Mouse (Mus musculus): ENCODE measurements around the gene Arl10. TPM values are rescaled to one million over a fixed set of nuclear protein-coding genes. Genes with fewer than 3 reads are reported as not detected.

The Arl10 gene
- total RNA-seq (2021): 1 to 10 TPM; 9.8 TPM
- long read RNA-seq, experiment 1, partial matches to known transcripts: 0 of 1 reads
- long read RNA-seq, experiment 1, other reads (novel, unspliced or antisense): 0 of 1 reads
- long read RNA-seq, experiment 2, partial matches to known transcripts: 0 of 1 reads
- long read RNA-seq, experiment 2, other reads (novel, unspliced or antisense): 0 of 1 reads

DNA sequence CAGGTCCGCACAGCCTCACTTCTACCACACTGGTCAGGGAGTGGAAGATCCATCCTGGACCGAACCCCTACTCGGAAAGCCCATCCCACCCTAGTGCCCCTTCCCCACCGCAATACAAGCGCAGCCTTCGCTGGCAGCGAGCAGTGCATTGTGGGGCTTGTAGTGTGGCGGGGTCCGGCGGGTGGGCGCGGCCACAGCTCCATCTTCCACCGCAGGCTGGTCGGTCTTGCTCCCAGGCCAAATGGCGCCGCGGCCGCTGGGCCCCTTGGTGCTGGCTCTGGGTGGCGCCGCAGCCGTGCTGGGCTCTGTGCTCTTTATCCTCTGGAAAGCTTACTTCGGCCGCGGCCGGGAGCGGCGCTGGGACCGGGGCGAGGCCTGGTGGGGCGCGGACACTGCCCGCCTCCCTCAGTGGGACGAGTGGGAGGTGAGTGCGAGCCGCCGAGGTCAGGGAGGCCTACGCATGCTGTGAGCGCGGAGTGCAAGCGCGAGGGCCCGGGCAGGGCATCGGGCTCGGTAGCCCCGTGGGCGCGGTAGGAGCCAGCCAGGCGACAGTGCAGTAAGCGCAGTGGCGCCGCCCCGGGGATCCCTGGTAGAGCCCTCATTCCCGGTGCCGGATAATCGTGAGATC is at the start of gene Arl10:
Gene Arl10 (plus strand): TSS at position 162 of the 628 bp plus-strand sequence.
- peak; percentile 61 to 76 for DNase-seq (ENCODE audit: low spot score in 2 of 2)

DNA sequence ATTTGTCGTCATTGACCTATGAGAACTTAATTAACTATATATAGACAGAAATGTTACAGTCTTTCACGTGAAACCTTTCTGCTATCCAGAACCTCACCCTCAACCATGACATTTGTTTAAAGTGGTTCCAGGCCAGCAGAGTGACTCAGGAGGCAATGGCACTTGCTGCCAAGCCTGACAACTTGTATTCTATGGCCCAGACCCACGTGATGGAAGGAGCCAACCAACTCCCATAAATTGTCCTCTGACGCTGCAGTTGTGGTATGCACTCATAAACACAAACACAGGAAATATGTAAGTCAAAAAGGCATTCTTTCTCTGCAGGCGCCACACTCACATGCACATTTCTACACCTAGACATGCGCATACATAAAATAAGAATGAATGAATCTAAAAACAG is 47.7 kb upstream of the Arl10 start:
- no peak for DNase-seq (ENCODE audit: low spot score in 2 of 2)

DNA sequence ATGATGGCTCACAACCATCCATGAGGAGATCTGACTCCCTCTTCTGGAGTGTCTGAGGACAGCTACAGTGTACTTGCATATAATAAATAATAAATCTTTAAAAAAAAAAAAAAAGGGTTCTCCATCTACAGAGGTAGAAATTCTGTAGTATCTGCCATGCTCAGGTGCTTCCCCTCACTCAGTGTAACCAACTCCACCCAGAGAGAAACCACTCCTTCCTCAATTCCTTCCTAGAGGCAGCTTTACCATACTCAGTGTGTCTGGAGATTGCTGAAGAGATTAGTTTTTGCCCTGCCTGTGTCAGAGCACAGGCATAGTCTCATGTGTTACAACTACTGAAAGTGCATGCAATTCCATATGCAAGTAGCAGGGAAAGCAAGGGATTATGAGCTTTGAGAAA is 42.7 kb upstream of the Arl10 start:
- no peak for DNase-seq (ENCODE audit: low spot score in 2 of 2)

DNA sequence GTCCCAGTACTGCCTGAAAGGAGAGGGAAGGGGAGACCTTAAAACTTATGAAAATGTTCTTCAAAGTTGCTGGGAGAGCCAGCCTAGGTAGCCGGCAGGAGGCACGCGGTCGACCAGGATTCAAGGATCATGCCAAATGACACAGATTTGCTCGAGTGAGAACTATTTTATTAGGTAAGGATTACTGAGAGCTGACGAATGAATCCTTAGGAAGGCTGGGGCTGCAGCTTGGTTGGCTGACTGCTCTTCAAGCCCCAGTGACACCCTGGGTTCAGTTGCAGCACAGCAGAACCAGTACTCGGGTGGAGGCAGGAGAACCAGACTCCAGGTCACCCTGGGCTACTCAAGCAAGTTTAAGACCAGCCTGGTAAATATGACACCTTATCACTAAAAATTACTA is 26.8 kb upstream of the Arl10 start:
- DNase-seq (ENCODE audit: low spot score in 2 of 2): no peak

DNA sequence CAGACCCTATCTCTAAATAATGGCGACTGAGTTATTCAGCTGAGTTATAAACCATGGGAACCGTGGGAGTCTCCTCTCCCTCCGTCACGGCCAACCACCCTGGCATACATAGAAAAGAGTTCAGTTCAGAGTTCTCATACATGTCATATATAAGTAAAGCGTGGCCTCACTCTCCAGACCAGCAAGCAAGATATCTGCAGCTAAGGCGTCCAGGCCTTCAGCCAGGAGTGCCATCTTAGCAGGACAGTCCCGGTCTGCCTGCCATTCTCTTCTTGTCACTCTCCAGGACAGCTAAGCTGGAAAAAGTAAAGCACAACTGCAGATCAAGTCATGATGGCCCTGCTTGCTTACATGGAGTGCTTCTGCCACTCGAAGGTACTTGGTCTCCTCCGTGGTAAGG is 18.6 kb upstream of the Arl10 start:
- no peak for DNase-seq (ENCODE audit: low spot score in 2 of 2)

DNA sequence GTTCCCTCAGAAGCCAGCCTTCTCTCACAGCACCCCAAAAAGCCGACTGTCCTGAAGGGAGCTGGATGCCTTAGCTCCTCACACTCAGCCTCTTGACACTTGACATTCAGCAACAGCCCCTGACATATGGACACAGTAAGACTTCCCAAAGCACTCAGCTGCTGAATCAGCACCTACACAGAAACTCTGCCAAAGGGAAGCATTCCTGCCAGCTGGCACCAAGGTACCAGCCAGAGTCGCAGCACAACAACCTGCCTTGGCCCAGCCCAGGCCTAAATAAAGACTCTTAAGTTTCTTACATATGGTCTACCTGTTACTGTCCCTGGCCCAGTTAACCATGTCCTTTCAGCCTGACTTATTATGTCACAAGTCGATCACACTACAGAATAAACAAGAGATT is 18.0 kb upstream of the Arl10 start:
- DNase-seq (ENCODE audit: low spot score in 2 of 2): no peak

DNA sequence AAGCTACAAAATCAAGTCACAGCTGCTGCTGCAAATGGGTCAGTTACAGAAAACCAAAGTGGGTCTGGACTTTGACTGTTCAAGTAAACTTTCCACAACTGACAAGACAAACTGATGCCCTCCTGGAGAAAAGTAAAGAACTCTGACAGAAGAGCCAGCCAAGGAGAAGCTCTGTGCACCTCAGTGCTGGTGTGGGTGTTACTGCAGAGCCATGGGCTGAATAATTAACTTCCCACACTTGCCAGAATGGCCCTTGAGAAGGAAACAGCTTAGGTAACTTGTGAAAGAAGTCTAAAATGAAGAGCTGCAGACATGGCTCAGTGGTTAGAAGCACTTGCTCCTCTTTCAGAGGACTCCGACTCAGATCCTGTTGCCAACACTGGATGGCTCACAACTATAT is 17.2 kb upstream of the Arl10 start:
- DNase-seq (ENCODE audit: low spot score in 2 of 2): no peak

DNA sequence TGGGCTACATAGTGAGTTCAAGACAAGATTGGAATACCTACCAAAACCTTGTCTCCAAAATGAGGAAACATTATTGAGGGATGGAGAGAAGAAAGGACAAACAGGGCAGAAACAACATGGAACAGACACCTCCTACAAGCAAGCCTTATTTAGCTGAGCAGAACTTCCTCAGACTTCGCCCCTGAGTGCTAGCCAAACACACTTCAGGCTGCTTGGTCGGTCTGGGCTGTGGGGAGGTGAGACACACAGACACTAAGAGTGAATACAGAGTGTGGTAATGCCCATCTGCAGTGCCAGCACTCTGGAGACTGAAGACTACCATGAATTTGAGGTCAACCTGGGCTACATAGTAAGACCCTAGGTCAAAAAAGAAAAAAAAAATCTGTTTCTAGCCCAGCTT is 15.2 kb upstream of the Arl10 start:
- no peak for DNase-seq (ENCODE audit: low spot score in 2 of 2)

DNA sequence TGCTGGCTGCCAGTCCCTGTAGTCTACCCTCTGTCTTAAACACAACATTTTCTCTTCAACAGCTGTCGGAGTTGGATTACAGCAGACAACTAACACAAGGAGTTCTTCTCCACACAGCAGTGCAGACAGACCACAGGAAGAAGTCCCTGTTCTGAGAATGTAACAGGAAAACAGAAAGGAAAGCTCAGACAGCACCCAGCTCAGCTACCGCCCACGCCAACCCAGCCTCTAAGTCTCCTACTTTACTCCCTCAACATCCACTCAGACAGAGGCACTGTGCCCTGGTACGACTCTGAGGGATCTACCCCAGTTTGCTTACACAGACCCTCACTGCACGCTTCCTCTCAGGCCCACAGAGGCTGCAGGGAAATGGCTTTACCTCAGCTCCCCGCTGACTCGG is 14.2 kb upstream of the Arl10 start:
- DNase-seq (ENCODE audit: low spot score in 2 of 2): no peak

DNA sequence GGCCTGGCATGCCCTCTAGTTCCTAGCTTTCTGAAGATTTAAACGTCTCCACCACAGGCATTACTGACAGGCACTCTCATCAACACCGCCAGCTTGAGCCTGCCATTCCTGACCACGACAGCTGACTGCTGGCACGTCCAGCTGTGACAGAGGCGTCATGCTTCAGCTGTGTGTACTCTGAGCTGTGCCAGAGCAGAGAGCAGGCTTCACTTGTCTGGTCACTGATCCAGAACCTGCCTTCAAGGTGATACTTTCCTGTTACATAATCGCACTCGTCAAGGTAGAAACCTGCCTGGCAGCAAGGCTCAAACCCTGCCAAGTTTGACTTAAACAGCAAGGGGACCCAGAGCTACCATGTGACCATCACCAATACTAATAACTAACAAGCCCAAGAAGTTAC is 12.3 kb upstream of the Arl10 start:
- no peak for DNase-seq (ENCODE audit: low spot score in 2 of 2)

DNA sequence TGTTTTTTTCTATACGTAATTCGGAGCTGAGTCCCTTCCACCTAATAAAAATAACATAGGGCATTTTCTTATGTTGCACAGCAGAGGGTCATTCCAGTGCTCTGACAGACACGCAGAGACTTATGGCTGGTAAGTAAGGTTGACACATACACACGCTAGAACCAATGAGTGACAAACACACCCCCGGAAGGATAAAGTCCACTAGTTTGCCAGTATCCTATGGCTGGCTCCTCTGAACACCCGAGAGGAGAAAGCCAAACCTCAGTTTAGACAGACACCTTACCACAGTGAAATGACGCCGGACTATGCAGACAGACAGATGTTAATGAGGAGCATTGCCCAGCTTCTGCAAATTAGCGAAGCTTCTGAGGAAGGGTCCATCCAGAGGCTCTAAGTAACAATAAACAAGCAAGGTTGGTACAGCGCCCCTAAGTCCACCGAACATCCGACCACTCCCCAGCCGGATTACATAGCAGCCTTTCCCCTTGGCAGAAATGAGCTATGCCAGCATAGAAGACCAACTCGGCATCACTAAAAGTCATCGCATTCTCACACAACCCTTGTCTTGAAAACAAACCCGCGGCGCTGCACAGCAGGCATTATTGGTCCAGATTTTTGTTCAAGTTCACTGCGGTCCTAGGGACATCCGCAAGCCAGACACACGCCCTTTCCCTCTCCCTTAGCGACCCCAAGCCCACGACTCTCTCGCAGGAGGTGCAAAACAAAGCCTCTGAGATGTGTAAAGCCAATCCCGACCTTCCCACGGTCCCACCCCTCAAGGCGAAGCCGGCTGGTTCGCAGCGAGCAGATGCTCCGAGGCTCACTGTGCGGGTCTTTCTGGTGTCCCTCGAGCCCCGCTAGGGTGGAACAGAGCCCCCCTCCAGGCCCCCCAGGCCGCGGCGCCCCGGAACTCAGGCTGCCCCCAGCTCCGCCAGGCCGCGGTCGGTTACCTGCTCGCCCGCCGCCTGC is 10.3 kb upstream of the Arl10 start:
- no peak for DNase-seq (ENCODE audit: low spot score in 2 of 2)

DNA sequence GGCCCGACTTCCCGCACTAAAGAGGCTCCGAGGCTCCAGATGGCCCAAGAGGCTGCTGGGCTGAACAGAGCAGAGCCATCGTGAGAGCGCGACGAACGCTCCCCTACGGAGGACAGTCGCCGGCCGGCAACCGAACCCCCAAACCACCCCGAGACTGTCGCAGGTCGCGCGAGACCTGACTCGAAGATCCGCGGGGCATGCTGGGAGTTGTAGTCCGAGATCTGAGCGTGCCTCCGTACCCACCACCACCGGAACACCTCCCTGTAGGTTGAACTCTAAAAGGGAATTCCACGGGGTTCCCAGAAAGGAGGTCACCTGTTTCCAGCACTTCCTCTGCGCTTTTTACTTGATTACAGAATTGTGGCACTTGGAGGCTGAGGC is 9.6 kb upstream of the Arl10 start, which contains the start of gene 4833439L19Rik:
Gene 4833439L19Rik (minus strand): TSS at position 235 of the 381 bp plus-strand sequence.
- peak; percentile 85 to 94 for DNase-seq (ENCODE audit: low spot score in 2 of 2)

DNA sequence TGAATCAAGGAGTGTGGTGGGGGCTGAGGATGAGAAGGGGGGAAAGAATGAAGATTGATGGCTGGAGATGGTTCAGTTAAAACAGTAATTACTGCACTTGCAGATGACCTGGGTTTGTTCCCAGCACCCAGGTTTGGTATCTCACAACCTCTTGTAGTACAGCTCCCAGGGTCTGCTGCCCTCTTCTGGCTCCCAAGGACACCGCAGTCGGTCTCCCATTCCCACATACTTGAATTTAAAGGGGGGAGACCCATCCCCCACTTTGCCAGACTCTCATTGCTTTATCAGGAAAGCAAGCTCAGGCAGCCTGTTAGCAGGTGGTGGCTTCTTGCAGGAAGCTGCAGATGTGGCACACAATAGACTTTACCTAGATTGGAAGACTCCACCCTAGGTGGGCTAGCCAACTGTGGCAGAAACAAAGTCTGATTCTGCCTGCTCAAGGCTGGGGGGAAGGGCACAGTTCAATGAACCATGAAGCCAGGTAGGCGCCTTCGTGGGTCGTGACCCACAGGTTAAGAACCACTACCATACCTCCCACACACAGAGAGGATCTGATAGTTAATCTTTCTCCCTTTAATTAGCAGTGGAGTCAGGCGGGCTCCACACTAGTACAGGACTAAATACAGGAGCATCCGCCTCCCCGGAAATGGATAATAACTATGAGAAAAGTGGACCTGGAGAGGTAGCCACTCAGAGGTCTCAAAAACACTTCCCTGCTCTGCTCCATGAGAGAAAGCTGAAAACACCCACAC is 9.0 kb upstream of the Arl10 start:
- DNase-seq (ENCODE audit: low spot score in 2 of 2): no peak

DNA sequence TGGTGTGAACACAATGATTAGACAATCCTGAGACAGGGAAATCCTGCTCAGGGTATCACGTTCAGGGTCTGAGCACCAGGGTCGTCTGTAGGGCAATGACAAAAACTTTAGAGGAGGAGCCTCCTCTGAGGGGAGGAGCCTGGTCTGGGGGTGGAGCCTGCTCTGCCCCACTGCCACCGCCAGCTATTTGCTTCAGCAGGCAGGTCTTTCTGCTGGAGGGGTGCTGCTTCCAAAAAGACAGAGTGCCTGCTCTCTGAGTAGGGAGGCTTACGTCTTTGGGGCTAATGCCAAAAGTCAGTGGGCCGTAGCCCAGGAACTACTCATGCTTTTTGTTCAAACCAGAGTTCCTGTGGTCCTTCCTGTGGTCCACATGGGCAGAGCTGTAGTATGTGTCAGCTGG is 6.4 kb upstream of the Arl10 start:
- no peak for DNase-seq (ENCODE audit: low spot score in 2 of 2)

DNA sequence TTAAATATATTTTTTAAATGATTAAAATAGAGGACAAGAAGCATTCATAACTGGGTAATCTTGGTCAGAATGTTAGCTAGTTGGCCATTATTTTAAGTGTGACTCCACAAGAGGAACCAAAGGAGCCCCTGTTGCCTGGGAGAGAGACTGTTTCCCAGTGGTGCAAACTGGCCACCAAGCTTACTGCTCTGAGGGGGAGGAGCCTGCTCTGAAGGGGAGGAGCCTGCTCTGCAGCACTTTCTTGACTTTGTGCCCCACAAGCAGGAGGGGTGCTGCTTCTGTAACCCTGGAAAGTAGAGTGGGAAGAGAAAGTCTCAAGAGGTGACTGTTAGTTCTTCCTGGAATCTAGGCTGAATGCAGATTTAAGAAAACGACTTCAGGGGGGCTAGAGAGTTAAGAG is 5.5 kb upstream of the Arl10 start:
- no peak for DNase-seq (ENCODE audit: low spot score in 2 of 2)

DNA sequence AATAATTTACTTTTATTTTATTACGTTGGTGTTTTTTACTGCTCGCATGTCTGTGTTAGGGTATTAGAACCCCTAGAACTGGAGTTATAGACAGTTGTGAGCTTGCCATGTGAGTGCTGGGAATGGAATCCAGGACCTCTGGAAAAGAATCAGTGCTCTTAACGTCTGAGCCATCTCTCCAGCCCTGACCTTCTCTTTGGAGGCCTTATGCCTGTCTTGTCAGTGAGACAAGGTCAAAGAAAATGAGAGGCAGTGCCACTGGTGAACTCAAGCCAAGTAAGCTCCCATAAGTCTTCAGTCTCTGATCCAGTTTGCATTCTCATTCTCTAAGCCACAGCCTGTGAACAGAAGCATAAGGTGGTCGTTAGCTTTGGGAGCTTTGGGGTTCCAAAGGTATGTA is 4.1 kb upstream of the Arl10 start:
- no peak for DNase-seq (ENCODE audit: low spot score in 2 of 2)

DNA sequence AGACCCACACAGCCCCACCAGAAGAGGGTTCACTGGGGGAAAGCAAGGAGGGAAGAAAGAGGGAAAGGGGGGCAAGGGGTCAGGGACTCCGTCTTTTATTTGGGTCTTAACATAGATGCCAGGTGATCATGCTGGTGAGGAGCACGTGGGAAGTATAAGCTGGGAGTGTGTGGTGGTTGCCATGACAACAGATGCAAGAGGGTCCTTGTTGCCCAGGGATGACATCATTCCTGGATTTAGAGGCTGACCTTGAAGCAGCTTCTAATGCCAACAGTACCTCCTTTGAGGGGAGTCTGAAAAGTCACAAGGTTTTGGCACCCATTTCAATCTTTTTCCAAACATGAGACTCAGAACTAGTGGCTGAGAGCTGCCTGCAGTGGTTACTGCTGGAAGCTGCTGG is 3.2 kb upstream of the Arl10 start:
- no peak for DNase-seq (ENCODE audit: low spot score in 2 of 2)

DNA sequence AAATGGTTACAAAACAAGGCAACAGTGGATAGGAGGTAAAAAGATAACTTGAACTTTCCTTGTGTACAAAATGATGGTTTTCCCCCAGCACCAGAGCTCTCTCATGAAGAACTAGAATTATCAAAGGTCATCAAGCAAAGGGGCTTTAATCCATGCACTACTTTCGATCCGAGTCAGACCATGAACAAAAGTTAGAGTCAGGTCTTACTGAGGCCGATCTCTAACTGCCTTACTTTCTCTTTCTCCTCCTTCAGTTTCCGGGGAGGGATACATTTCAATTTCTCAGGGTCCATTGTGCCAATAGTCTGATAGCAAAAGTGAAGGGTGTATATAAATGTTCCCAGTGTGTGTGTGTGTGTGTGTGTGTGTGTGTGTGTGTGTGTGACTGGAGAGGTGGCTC is 2.2 kb upstream of the Arl10 start:
- no peak for DNase-seq (ENCODE audit: low spot score in 2 of 2)

DNA sequence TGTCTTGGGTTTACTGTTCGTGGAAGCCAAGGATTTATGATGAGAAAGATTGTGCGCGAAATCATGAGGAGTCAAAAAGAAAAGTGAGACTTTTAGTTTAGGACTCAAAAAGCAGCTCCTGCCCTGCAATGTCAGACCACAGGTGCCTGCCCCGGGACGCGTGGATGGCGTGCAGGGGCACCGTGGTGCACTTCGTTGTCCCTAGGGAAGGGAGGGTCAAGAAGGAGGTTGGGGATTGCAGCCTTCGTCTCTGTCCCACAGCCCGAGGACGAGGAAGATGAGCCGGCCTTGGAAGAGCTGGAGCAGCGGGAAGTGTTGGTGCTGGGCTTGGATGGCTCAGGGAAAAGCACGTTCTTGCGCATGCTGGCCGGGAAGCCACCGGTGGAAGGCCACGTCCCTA is 674 bp downstream of the Arl10 start:
- DNase-seq (ENCODE audit: low spot score in 2 of 2): no peak

DNA sequence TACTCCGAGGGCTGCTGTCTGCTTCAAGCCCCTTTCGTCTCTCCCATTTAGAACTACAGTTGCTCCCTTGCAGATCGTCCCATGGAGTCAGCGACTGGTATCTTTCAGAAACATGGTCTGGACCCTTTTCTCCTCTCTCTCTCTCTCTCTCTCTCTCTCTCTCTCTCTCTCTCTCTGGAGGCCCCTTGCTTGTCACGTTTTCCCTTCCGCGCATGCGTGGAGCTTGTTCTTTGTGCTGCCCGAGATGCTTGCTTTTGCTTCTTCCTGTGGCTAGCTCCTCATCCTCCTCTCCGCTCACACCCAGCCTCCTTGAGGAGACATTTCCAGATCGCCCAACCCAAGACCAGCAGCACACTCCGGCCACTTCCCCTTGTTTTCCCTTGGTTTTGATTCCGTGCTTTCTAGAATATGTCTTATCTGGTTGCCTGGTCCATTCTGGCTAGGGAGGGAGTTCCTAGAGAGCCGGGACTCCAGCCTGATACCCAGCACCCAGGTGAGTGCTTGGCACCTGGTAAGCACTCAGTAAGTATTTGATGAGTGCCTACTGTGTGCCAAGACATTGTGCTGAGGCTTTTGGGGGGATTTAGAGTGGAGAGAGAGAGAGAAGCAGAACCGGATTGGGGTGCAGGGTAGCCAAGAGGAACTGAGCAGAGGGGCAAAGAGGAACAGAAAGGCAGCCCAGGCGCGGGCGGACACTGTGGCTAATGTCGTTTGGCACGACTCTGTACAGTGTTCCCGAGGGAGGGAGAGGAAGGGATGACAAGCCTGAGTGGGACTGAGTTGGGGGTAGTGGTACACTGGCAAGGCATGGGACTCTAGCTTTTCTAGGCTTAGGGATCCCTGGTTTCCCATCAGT is 3.1 kb downstream of the Arl10 start:
- no peak for DNase-seq (ENCODE audit: low spot score in 2 of 2)

DNA sequence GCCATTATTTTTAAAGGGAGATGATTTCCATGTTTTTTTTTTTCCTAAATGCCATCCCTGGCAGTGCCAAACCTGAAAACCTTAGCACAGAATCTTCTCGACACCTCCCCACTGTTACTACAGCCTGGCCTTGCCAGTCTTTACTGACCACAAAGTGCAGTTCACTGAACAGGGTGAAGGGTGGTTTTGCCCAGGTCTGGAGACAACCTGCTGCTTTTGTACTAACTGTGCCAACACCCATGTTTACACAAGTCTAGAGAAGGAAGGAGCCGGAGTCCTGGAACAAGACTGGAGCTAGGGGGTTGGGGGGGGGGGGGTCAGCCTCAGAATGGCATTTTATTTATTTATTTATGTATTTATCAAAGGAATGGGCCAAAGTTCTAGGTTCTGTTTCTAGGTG is 6.6 kb downstream of the Arl10 start:
- DNase-seq (ENCODE audit: low spot score in 2 of 2): no peak

All from gastrocnemius, postnatal 4 days (tissue).